Mouse (Mus musculus) Muller cell, postnatal 12 days (primary cell): ENCODE data around the gene Gabrg1.

Experiments
- DNase-seq: peaks from one replicate; pipeline ENCODE4 v3.0.0-alpha.2; 2015; ENCODE audit errors: inconsistent ontology term

Gene Gabrg1

GRCm38 (mm10) chr5:70842192-70843095, at the start of gene Gabrg1:
Gene Gabrg1 (minus strand): TSS chr5:70842617.
- peak; percentile 61 for DNase-seq

- no peak for DNase-seq
These were observed 41.6 kb upstream of the Gabrg1 start for GRCm38 (mm10) chr5:70884026-70884425.

GRCm38 (mm10) chr5:70870081-70870480, 27.7 kb upstream of the Gabrg1 start:
- no peak for DNase-seq

- DNase-seq, result peak; percentile 24
These were observed 798 bp upstream of the Gabrg1 start for GRCm38 (mm10) chr5:70843096-70843734.

GRCm38 (mm10) chr5:70818681-70819080, 23.7 kb downstream of the Gabrg1 start:
- DNase-seq, result no peak

- DNase-seq, result no peak
These were observed 106.3 kb downstream of the Gabrg1 start for GRCm38 (mm10) chr5:70736156-70736555.

GRCm38 (mm10) chr5:70704361-70704760, 138.1 kb downstream of the Gabrg1 start:
- no peak for DNase-seq
